19 mouse cellular contexts compared by ENCODE assay signal in genomic region chr13:42887701-42888100, GRCm38 (mm10).
"Had no signal": no experiment of that assay in that cellular context is flagged by ENCODE, and none has a peak within 500 bp of the region (broad histone marks: within the 10 kb centered on the region; RNA-seq: fewer than 3 reads in every experiment).

No protein-coding gene starts in this region.

- H3K4me1 ChIP-seq: midbrain, embryonic 10.5 days; midbrain, embryonic 12.5 days; neural tube, embryonic 15.5 days had no signal

- H3K27me3 ChIP-seq: lung, embryonic 15.5 days; midbrain, embryonic 12.5 days; neural tube, embryonic 13.5 days; neural tube, embryonic 15.5 days had no signal

- DNase-seq: lung, adult 2 months; lung, postnatal 10 days; lung, postnatal 4 days; midbrain, embryonic 14.5 days; retina, postnatal 1 day; right cerebral cortex, adult 18-20 months; right cerebral cortex, postnatal 25 days; right cerebral cortex, postnatal 4 days; spleen, adult 18-20 months; thymus, adult 18-20 months; thymus, postnatal 14 days; thymus, postnatal 36 days had no signal

- H3K36me3 ChIP-seq: lung, embryonic 15.5 days; midbrain, embryonic 10.5 days; midbrain, embryonic 12.5 days; neural tube, embryonic 13.5 days; neural tube, embryonic 15.5 days had no signal

- ATAC-seq: midbrain, embryonic 16.5 days had no signal

- H3K9ac ChIP-seq: lung, embryonic 15.5 days; midbrain, embryonic 12.5 days; neural tube, embryonic 13.5 days; neural tube, embryonic 15.5 days had no signal

- H3K4me3 ChIP-seq: lung, embryonic 15.5 days; midbrain, embryonic 10.5 days; midbrain, embryonic 12.5 days; myocyte; neural tube, embryonic 13.5 days; neural tube, embryonic 15.5 days had no signal

- H3K9me3 ChIP-seq: lung, embryonic 15.5 days; midbrain, embryonic 10.5 days; midbrain, embryonic 12.5 days; neural tube, embryonic 13.5 days; neural tube, embryonic 15.5 days had no signal

- H3K27ac ChIP-seq: lung, embryonic 15.5 days; midbrain, embryonic 10.5 days; midbrain, embryonic 12.5 days; neural tube, embryonic 13.5 days; neural tube, embryonic 15.5 days had no signal

- H3K4me2 ChIP-seq: lung, embryonic 15.5 days; midbrain, embryonic 12.5 days; neural tube, embryonic 13.5 days; neural tube, embryonic 15.5 days had no signal
